Mouse (Mus musculus) intestine, embryonic 15.5 days (tissue): ENCODE results near the gene Gmfg. TPM values are rescaled to one million over a fixed set of nuclear protein-coding genes. Genes with fewer than 3 reads are reported as not detected.

Experiments used
- ATAC-seq: fragments of 200-750 bp; cut with Nextera tagmentation; 2 replicates; pipeline ENCODE4 v1.8.0; 2017; ENCODE audit warnings: moderate TSS enrichment, moderate library complexity
- H3K27ac ChIP-seq: fragments of 300-500 bp; sonication (generic); 2 replicates; pipeline ENCODE4 v1.5.1; 2015; ENCODE audit warnings: mild to moderate bottlenecking, inconsistent platforms
- H3K27me3 ChIP-seq: fragments of 300-500 bp; sonication (generic); replicated peaks from 2 replicates; pipeline ENCODE4 v1.6.1; 2015; ENCODE audit warnings: inconsistent platforms
- H3K36me3 ChIP-seq: fragments of 300-500 bp; sonication (generic); 2 replicates; pipeline ENCODE4 v1.6.1; 2015; ENCODE audit warnings: inconsistent platforms
- H3K4me1 ChIP-seq: fragments of 300-500 bp; sonication (generic); replicated peaks from 2 replicates; pipeline ENCODE4 v1.6.1; 2015; ENCODE audit warnings: inconsistent platforms
- H3K4me2 ChIP-seq: fragments of 300-500 bp; sonication (generic); replicated peaks from 2 replicates; pipeline ENCODE4 v1.6.1; 2015; ENCODE audit warnings: mild to moderate bottlenecking, inconsistent platforms
- H3K4me3 ChIP-seq: fragments of 300-500 bp; sonication (generic); replicated peaks from 2 replicates; pipeline ENCODE4 v1.5.1; 2015; ENCODE audit warnings: inconsistent platforms
- H3K9ac ChIP-seq: fragments of 300-500 bp; sonication (generic); 2 replicates; pipeline ENCODE4 v1.6.1; 2015; ENCODE audit warnings: inconsistent platforms
- H3K9me3 ChIP-seq: fragments of 300-500 bp; sonication (generic); 2 replicates; pipeline ENCODE4 v1.6.1; 2016; ENCODE audit warnings: inconsistent platforms
- WGBS: fragments of 180-500 bp; shearing (Covaris S2); methylation state at CpG from one replicate; pipeline ENCODE4 v1.1.7; 2015; 5-methylcytosine and 5-hydroxymethylcytosine counted together
- polyA plus RNA-seq: library from polyadenylated mRNA; unstranded; fragments of >200 nt; fragmentation: Nextera tagmentation; extraction: Ambion mirVana; gene quantifications from 2 replicates; pipeline ENCODE4 v1.2.1, GENCODE M21; 2015

The Gmfg gene
- 17.5 and 19.9 TPM in 2 replicates for polyA plus RNA-seq

DNA sequence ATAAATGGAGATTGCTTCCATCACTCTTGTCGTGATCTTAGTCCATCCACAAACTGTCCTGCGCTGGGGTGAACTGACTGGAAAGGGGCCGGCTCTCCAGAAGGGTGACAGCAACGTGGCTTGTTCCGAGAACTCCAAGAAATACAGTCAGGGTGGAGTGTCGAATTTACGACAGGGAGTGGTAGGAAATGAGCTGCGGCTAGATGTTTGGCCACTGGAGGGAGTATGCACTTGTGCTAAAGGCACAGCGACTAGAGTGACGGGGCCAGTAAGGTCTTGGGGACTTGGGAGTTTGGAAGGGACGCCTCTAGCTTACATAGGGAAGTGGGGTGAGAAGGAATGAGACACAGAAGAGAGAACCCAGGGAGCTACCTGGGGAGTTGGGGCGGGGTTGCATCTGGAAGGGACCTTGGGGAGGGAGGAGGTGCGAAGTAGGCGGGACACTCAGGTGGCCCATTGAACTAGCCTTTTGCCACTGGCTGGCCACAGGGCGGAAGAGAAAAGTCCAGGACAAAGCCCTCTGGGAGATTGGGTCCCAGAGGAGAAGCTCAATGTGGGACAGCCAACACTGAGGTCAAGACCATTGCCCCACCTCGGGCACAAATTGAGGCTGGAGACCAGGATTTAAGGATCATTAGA is at the start of gene Gmfg:
TSS of gene Gmfg (plus strand) at position 516 of the 639 bp plus-strand sequence.
- Histone ChIP-seq H3K27ac (peak within 1 kb of the TSS; percentile 45), H3K36me3 (no peaks in the 10 kb centered on the region), H3K9me3 (no peaks in the 10 kb centered on the region), H3K4me1 (peaks cover 29% of the 10 kb centered on the region), H3K4me2 (peak within 1 kb of the TSS; percentile 68), H3K27me3 (no peaks in the 10 kb centered on the region), H3K4me3 (peak within 1 kb of the TSS; percentile 90), H3K9ac (peak within 1 kb of the TSS; percentile 47)
- ATAC-seq, result peak; percentile 64
- 3% methylated on average over 16 of the region's 16 CpGs for WGBS

DNA sequence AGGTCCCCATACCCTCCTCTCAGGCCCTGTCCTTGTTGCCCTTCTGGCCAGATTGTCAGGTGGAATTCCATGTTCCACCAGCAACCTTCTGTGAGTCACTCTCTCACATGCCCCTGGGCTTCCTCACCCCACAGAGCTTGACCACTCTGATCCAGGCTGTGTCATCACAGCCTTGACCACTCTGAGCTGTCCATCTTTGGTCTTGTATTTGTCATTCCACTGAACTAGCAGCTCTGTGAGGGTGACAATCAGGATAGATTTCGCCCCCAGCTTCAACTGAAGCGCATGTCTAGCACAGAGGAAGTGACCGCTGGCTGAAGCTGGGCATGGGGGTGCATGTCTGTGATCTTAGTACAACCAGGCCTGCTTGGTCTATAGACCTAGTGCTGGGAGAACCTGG is 46.9 kb upstream of the Gmfg start:
- Histone ChIP-seq H3K36me3 (peaks cover 22% of the 10 kb centered on the region), H3K27me3 (no peaks in the 10 kb centered on the region), H3K4me3 (no peak overlapping the region), H3K9me3 (no peaks in the 10 kb centered on the region), H3K9ac (no peak overlapping the region), H3K4me1 (peaks cover 19% of the 10 kb centered on the region), H3K4me2 (no peak overlapping the region), H3K27ac (no peak overlapping the region)
- ATAC-seq, result no peak
- WGBS, result 96% methylated on average over 3 of the region's 3 CpGs

GRCm38 (mm10) chr7:28392429-28393271 is 44.6 kb upstream of the Gmfg start, which contains the start of the genes Med29 and Paf1:
Gene Med29, minus strand, starts transcription at chr7:28392708.
Gene Paf1, plus strand, starts transcription at chr7:28392951.
- Histone ChIP-seq H3K9ac (peak within 1 kb of the TSS; percentile 75), H3K27me3 (no peaks in the 10 kb centered on the region), H3K27ac (peak within 1 kb of the TSS; percentile 70), H3K4me1 (peaks cover 14% of the 10 kb centered on the region), H3K9me3 (no peaks in the 10 kb centered on the region), H3K4me3 (peak within 1 kb of the TSS; percentile 83), H3K36me3 (peaks cover 38% of the 10 kb centered on the region), H3K4me2 (peak within 1 kb of the TSS; percentile 92)
- ATAC-seq, result peak; percentile 98
- WGBS, result under 1% methylated on average over 58 of the region's 58 CpGs

- 4% methylated on average over 22 of the region's 22 CpGs for WGBS
- Histone ChIP-seq H3K9ac (peak overlapping the region; percentile 75), H3K4me1 (peaks cover 14% of the 10 kb centered on the region), H3K27me3 (no peaks in the 10 kb centered on the region), H3K4me2 (peak overlapping the region; percentile 92), H3K27ac (peak overlapping the region; percentile 70; the same call in 1 of the 2 replicates), H3K9me3 (no peaks in the 10 kb centered on the region), H3K4me3 (peak overlapping the region; percentile 77), H3K36me3 (peaks cover 43% of the 10 kb centered on the region)
- no peak; the same call in 1 of the 2 replicates for ATAC-seq
Observed at GRCm38 (mm10) chr7:28393272-28393951, 43.8 kb upstream of the Gmfg start.

DNA sequence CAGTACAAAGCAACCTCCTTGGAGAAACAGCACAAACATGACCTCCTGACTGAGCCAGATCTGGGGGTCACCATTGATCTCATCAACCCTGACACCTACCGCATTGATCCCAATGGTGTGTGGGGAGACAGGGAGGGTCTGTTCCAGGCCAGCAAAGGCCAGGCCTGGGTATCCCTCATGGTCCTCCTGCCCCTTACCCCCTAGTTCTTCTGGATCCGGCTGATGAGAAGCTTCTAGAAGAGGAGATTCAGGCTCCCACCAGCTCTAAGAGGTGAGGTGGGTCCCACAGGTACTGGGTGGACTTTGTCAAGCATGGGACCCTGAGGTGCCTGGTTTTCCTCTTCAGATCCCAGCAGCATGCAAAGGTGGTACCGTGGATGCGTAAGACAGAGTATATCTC is 41.8 kb upstream of the Gmfg start:
- peaks cover 10% of the 10 kb centered on the region for H3K4me1 ChIP-seq
- no peaks in the 10 kb centered on the region for H3K27me3 ChIP-seq
- no peak overlapping the region for H3K9ac ChIP-seq
- no peaks in the 10 kb centered on the region for H3K9me3 ChIP-seq
- no peak overlapping the region for H3K27ac ChIP-seq
- no peak overlapping the region for H3K4me2 ChIP-seq
- no peak overlapping the region for H3K4me3 ChIP-seq
- 92% methylated on average over 4 of the region's 4 CpGs for WGBS
- H3K36me3 ChIP-seq, result peaks cover 38% of the 10 kb centered on the region
- ATAC-seq, result no peak

GRCm38 (mm10) chr7:28398000-28398399 is 39.2 kb upstream of the Gmfg start:
- Histone ChIP-seq H3K4me1 (peaks cover 5% of the 10 kb centered on the region), H3K9me3 (no peaks in the 10 kb centered on the region), H3K27me3 (no peaks in the 10 kb centered on the region), H3K36me3 (peaks cover 47% of the 10 kb centered on the region), H3K27ac (no peak overlapping the region), H3K4me3 (no peak overlapping the region), H3K9ac (no peak overlapping the region), H3K4me2 (no peak overlapping the region)
- WGBS, result 64% methylated on average over 3 of the region's 3 CpGs
- ATAC-seq, result no peak

DNA sequence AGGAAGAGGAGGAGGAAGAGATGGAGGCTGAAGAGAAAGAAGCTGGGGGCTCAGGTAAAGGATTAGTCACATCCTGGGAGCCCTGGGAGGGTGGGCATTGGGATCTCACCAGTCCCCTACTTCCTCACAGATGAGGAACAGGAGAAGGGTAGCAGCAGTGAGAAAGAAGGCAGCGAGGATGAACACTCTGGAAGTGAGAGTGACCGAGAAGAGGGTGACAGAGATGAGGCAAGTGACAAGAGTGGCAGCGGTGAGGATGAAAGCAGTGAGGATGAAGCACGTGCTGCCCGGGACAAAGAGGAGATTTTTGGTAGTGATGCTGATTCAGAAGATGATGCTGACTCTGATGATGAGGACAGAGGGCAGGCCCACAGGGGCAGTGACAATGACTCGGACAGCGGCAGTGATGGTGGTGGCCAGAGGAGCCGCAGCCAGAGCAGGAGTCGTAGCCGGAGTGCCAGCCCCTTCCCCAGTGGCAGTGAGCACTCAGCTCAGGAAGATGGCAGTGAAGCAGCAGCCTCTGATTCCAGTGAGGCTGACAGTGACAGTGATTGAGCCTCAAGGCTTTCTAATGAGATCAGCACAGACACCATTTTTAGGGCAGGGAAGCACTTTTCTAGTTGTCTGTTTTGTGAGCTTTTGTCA is 38.4 kb upstream of the Gmfg start:
- 88% methylated on average over 10 of the region's 10 CpGs for WGBS
- peaks cover 55% of the 10 kb centered on the region for H3K36me3 ChIP-seq

DNA sequence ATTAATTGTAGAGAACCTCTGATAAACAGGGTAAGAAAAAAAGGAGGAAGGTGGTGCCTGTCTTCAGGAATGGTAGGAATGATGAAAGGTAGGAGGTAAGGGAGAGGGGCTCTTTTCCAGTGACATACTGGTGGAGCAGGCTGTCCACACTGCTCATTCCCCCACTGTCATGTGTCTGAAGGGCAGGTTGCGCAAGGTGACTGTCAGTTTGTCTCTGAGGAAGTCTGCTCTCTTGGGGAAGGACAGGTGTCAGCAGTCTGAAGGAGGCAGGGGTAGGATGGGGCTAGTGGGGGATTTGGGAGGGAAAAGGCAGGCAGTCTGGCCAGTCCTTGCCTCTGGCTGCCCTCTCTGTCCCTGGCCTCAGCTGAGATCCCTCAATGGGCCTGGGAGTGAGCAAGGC is 36.2 kb upstream of the Gmfg start:
- Histone ChIP-seq H3K27me3 (no peaks in the 10 kb centered on the region), H3K4me1 (no peaks in the 10 kb centered on the region), H3K9ac (no peak overlapping the region), H3K4me2 (no peak overlapping the region), H3K27ac (no peak overlapping the region), H3K9me3 (no peaks in the 10 kb centered on the region), H3K4me3 (no peak overlapping the region), H3K36me3 (peaks cover 59% of the 10 kb centered on the region)
- 0 out of 2 replicates have a peak, but pooled peaks have one; percentile 14 for ATAC-seq
- WGBS, result 89% methylated on average over 1 of the region's 1 CpGs

More for the DNA sequence above, 38.4 kb upstream of the Gmfg start:
- Histone ChIP-seq H3K4me1 (no peaks in the 10 kb centered on the region), H3K9me3 (no peaks in the 10 kb centered on the region), H3K4me3 (no peak overlapping the region), H3K27me3 (no peaks in the 10 kb centered on the region), H3K4me2 (no peak overlapping the region), H3K27ac (no peak overlapping the region), H3K9ac (no peak overlapping the region)
- ATAC-seq, result no peak

DNA sequence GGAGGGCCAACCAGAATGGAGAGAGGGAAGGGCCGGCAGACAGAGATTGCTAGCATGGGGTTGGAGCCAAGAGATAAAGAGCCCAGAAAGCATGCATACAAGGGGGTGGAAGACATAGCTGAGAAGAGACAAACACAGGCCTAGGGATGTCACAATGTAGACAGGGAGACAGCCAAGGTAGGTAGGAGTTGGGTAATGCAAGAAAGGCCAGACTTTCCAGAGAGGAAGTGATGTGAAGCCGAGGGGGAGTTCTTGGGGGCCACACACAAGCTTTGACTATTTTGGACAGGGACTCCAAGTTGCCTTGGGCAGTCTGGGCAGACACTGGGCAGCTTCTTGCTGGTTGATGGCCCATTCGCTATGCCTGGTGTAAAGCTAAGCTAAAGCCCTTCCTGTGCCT is 35.3 kb upstream of the Gmfg start:
- Histone ChIP-seq H3K9me3 (no peaks in the 10 kb centered on the region), H3K27ac (no peak overlapping the region), H3K4me1 (no peaks in the 10 kb centered on the region), H3K9ac (no peak overlapping the region), H3K4me3 (no peak overlapping the region), H3K36me3 (peaks cover 59% of the 10 kb centered on the region), H3K27me3 (no peaks in the 10 kb centered on the region), H3K4me2 (no peak overlapping the region)
- no peak for ATAC-seq
- 81% methylated on average over 3 of the region's 3 CpGs for WGBS

- Histone ChIP-seq H3K4me1 (0 out of 2 replicates have a peak, but pooled peaks cover 8% of the 10 kb centered on the region), H3K9ac (no peak overlapping the region), H3K4me3 (no peak overlapping the region), H3K27me3 (no peaks in the 10 kb centered on the region), H3K9me3 (no peaks in the 10 kb centered on the region), H3K4me2 (no peak overlapping the region), H3K27ac (no peak overlapping the region; the same call in 1 of the 2 replicates), H3K36me3 (peaks cover 46% of the 10 kb centered on the region)
- 68% methylated on average over 3 of the region's 3 CpGs for WGBS
- peak; percentile 67; the same call in 1 of the 2 replicates for ATAC-seq
Observed at GRCm38 (mm10) chr7:28410841-28411475, 26.3 kb upstream of the Gmfg start.

DNA sequence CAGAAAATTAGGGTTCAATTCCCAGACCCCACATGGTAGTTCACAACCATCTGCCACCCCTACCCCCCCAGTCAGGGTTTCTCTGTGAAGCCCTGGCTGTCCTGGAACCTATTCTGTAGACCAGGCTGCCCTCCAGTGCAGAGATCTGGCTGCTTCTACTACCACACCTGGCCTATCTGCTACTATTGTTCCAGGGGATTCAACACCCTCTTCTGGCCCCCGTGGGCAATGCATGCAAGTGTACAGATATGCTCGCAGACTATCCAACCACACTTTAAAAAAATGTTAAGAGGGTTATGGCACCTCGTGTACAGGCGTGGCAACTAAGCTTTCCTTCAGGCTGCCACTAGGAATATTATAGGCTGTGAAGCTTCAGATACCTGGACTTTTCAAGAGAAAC is 24.4 kb upstream of the Gmfg start:
- ATAC-seq, result no peak
- no peak overlapping the region for H3K27ac ChIP-seq
- H3K4me3 ChIP-seq, result no peak overlapping the region
- H3K4me1 ChIP-seq, result 0 out of 2 replicates have a peak, but pooled peaks cover 8% of the 10 kb centered on the region
- H3K9me3 ChIP-seq, result no peaks in the 10 kb centered on the region
- WGBS, result 77% methylated on average over 4 of the region's 4 CpGs
- no peak overlapping the region for H3K9ac ChIP-seq
- H3K4me2 ChIP-seq, result no peak overlapping the region
- peaks cover 31% of the 10 kb centered on the region for H3K36me3 ChIP-seq
- no peaks in the 10 kb centered on the region for H3K27me3 ChIP-seq
